Mouse (Mus musculus) spleen, adult 18-20 months (tissue): Measurements from ENCODE around the gene Tmem205.
A peak's percentile ranks its signal among the peaks of the same experiment; 100 is the strongest.

ENCODE experiments used
- DNase-seq, 2 experiments: peaks; one replicate each; pipeline ENCODE4 v3.0.0; 2022; ENCODE audit warnings: mixed read lengths in 2 of 2

Gene Tmem205

GRCm38 (mm10) chr9:21927208-21927753, at the start of gene Tmem205, which contains the start of gene Ccdc159:
Gene Tmem205 (minus strand): TSS chr9:21927556.
Gene Ccdc159 (plus strand): TSS chr9:21927471.
- peak; percentile 24 to 35 for DNase-seq

- DNase-seq, result no peak
Observed at GRCm38 (mm10) chr9:21976626-21977175, 49.3 kb upstream of the Tmem205 start.

- DNase-seq, result no peak
Observed at GRCm38 (mm10) chr9:21969304-21969703, 41.9 kb upstream of the Tmem205 start.

DNA sequence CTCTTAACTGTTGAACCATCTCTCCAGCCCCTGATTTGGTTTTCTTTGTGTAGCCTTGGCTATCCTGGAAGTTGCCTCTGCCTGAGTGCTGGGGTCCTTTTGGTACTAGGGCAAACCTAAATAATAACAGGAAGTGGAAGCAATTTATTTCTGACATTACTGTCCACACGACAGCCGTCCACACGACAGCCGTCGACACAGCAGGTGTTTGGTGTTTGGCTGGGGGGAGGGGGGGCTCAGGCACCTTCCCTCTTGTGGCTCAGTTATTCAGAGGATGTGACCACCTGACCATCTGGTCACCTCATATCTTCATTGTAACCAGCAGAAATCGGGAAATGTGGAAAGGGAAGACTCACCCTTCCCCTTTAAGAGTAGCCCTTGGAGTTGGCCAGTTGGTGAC, 41.5 kb upstream of the Tmem205 start:
- DNase-seq, result no peak

DNA sequence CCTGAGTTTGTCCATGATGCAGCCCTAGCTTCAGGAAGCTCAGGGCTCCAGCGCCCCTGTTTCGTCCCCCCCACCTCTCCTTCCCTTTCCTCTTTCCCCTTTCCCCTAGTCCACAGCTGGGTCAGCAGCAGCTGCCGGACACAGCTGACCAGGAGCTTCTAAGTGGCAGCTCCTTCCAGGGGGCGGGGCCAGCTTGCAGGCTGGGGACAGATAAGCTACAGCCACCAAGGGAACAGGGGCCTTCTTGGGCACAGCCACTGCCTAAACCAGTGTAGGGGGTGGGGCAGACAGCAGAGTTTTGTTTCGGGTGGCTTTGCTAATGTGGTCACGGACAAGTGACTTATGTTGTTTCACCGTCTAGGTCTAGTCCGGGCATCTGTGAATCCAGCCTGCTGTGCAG, 36.1 kb upstream of the Tmem205 start, which contains the start of gene Epor:
Epor (minus strand) TSS at position 90 of the 400 bp plus-strand sequence.
- DNase-seq, result no peak

DNA sequence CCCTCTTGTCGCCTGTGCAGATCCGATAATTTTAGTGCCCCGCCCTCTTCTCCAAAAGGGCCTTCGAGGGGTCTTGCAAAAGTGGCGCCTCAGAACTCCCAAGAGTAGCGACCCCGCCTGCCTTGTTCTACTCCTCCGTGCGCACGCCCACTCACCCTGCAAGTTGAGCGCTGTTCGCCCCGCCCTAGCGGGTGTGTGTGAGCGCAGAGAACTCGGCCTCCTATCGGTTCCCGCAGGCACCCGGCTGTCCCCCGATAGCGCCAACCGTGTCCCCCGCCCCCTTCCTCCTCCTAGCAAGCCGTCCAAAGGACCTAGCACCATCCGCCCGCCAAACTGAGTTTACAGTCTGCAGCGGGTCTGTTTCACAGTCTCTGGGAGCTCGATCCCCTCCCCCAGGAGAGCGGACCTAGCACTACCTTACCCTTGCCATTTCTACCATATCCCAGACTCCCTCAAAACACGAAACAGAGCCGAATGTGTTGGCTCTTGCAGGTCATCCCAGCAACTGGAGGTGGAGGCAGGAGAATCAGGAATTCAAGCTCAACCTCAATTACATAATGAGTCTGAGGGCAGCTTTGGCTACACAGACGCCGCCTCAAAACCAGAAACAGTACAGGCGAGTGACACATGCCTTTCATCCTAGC, 35.2 kb upstream of the Tmem205 start:
- peak; percentile 25 to 39 for DNase-seq

DNA sequence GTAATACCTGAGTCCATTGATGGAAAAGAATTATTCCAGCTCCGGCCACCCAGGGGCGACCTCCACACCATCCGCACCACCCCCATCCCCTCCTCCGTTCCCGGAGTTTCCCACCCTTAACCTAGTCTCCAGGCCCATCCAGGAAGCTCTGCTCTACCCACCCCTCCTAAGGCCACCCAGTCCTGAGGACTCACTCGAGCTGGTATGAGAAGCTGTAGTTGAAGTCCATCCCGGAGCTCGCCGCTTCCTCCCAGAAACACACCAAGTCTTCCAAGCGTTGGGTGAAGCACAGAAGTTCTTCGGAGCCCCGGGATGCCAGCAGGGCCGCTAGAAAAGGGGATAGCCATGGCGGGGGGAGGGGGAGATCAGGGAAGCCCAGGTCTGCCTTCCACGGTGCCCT, 34.7 kb upstream of the Tmem205 start:
- no peak for DNase-seq

DNA sequence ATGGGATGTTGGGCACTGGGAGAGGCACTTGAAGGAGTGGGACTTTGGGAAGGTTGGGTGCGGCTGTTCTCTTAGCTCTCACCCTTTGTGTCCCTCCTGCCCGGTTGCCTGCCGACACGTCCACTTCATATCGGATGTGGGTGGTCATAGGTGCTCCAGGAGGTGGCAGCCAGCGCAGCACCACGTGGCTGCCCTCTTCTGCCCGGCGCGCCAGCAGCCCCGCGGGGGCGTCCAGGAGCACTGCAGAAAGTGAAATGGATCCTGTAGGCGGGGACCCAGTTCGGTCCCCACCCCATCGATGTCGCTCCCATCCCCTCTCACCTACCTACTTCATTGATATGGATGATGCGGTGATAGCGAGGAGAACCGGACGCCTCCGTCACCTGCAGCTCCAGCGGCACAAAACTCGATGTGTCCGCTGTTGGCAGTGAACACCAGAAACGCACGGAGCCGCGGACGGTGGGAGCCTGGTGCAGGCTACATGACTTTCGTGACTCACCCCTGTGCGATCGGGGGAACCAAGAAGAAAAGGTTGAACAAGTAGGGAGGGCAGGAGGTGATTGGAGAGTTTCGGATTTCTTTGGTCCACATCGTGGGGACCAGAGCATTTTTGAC, 34.1 kb upstream of the Tmem205 start:
- no peak for DNase-seq

DNA sequence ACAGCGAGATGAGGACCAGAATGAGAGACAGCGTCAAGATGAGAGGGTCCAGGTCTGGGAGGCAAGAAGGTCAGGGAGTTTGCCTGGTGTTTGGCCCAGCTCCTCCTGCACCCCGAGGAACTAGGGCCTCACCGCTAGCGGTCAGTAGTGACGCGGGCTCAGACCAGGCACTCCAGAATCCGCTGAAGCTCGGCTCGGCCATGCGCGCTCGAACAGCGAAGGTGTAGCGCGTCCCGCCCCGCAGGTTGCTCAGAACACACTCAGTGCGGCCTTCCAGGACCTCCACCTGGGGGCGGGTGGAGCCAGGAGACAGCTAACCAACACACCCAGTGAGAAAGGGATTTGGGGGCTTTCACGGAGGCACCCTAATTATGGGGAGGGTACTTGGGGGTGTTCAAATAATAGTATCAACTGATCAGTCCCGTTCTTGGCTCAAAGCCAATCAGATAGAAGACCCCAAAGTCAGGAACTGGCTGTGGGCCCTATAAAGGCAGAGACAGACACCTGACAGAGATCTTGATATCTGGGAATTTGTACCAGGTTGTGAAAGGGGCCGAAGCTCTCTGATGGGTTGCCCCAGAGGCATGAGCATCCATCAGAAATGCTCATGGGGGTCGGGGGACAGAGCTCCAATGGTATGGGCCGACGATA, 33.3 kb upstream of the Tmem205 start:
- DNase-seq, result no peak

DNA sequence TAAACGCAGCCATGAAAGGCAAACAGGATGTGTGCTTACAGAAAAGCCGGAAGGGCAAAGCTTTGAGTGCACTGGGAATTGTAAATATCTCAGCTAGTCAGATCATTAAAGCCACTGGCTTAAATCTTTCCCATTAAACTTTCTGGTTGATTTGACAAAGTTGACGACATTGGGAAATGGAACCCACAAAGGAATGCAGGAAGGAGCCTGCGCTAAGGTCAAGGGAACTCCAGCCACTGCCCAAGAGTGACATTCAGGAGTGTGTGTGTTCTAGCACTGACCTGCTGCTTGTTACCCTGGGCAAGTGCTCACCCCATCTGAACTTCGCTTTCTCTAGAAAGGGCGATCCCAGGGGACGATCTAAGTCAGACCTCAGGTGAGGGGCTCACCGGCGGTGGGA, 32.8 kb upstream of the Tmem205 start:
- DNase-seq, result no peak

GRCm38 (mm10) chr9:21959244-21959643, 31.9 kb upstream of the Tmem205 start:
- DNase-seq, result no peak

- no peak for DNase-seq
Observed at GRCm38 (mm10) chr9:21958372-21958771, 31.0 kb upstream of the Tmem205 start.

DNA sequence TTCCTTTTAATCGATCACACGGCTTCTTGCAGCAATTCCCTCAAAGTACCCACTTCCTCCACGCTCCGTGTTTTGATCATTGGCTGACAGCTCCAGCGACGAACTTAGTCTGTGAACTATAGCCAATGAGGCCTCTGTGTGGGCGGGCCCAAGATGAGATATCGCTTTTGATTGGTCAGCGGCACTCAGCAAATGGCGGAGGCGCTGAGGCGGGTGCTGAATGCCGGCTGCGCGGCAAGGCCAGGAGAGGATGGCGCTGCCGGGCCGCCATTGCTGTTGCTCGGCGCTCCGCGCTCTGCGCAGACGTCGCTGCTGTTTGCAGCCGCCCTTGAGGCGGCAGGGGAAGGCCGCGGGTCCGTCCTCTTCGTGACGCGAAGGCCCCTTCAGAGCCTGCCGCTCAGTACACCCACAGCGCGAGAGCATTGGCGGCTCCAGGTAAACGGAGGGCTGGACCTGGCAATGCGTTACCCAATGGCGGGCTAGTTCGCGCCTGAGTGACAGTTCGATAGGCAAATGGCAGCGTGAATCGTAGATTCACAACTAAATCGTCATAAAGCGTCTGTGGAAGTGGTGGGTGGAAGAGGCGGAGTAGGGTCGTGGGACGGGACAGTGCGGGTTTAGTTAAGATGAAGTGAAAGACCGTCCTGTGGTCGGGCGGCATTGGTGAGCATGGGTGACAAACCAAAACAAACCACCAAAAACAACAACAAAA, 28.4 kb upstream of the Tmem205 start, which contains the start of gene Swsap1:
Swsap1 (plus strand) TSS at position 186 of the 712 bp plus-strand sequence.
- peak; percentile 96 to 97 for DNase-seq

DNA sequence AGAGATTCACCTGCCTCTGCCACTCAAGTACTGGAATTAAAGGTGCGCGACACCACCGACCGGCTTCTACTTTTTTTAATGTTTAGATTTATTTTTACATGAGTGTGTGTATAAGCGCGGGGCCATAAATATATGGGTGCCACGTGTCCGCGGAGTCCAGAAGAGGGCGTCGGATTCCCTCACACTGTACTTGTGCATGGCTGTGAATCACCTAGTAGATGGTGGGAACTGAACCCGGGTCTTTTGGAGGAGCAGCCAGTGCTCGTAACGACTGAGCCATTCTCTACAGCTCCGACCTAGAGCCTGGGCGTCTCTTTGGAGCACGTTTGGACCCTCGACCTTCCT, 27.8 kb upstream of the Tmem205 start:
- DNase-seq, result no peak

DNA sequence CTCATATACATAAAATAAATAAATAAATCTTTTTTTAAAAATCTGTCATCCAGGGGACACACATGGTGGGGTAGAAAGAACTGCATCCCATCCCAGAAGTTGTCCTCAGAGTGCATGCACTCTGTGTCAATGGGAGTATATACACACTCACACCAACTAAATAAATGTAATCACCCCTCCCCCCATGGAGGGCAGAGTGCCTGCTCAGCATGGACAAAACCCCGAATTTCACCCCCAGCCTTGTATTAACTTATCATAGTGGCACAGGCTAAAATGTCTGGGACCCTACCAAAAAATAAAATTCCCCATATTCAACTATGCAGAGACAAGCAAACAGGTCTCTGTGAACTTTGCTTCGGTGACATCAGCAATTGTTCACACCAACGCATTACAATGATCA, 27.3 kb upstream of the Tmem205 start:
- DNase-seq, result no peak

DNA sequence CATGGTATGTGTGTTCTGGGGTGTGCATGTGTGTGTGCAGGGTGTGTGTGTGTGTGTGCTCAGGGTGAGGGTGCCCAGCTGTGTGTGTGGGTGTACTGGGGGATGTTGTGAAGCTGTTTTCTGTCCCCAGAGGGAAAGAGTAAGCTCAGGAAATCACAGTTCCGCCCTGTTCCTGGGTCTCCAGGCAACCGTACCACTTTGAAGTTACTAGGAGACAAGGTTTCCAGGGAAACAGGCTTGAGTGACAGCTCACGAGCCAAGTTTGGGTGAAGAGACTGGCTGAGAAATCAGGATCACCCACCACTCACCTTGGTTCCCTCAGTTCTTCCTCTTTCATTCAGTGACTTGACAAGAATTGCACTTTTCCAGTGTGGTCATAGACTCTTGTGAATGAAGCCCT, 26.2 kb upstream of the Tmem205 start:
- no peak for DNase-seq

DNA sequence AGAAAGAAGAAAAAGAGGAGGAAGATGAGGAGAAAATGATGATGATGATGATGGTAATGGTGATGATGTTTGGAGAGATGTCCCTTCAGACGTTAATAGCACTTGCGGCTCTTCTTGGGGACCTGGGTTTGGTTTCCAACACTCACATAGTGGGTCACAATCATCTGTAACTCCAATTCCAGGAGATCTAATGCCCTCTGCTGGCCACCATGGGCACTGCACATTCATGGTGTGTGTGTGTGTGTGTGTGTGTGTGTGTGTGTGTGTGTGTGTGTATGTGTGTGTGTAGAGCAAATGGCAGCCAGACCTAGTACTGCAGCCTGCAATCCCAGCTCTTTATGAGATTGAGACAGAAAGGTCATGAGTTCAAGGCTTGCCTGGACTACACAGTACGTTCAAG, 24.6 kb upstream of the Tmem205 start:
- no peak for DNase-seq

- peak in 1 of 2 experiments; percentile 63 for DNase-seq
Observed at GRCm38 (mm10) chr9:21950322-21950721, 23.0 kb upstream of the Tmem205 start.

DNA sequence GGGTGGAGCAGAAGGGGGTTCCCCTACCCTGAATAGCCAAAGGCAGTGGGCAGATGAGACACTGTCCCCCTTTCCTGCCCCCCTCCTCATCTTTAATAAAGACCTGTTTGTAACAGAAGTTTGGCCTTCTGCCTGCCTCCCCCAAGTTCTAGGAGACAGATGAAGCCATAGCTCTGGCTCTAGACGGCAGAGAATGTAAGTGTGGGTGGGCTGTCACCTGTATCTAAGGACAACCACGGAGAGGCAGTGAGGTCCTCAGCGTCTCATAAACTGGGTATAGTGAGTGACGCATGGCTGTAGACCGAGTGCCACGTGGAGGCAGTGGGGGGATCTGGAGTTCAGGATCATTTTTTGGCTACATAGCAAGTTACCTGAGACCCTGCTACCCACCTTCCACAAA, 21.4 kb upstream of the Tmem205 start:
- DNase-seq, result no peak

DNA sequence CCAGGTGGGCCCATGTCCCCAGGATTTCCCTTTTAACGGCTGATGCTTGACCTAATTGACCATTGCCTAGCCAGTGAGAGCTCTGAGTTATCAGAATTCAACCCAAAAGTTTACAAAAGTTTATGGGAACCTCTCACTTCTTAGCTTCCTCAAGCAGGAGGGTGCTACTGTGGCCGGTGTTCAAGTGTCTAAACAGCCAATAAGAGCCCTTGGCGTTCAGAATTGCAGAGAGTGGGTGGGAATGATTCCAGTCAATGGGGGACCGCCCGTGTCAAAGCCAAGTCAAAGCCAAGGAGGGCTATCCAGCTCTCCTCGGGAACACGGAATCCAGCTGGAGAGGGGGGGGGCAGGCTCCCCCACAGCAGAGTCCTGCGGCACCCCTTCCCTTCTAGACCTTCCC, 20.8 kb upstream of the Tmem205 start:
- no peak for DNase-seq

DNA sequence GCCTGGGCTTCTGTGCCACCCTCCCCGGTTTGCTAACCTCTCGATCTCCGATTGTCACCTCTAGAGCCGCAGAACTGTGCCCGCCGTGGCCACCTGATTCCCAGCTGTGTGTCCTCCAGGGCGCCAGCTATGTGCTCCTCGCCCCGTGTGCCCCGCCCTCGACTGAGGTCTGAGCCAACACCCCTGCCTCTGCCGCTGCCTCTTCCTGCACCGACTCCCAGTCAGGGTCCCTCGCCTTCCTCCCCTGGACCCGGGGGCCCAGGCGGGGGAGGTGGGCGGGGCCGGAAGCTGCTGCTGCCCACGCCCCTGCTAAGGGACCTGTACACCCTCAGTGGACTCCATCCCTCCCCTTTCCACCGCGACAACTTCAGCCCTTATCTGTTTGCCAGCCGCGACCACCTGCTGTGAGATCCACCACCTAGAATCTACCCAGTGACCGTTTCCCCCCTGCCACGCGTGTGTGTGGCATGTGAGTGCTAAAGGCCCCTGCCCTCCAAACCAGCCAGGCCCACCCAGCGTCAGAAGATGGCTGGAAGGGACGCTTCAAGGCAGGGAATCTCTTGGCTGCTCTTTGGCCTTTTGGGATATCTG, 20.3 kb upstream of the Tmem205 start:
- no peak for DNase-seq

GRCm38 (mm10) chr9:21944267-21944666, 16.9 kb upstream of the Tmem205 start:
- no peak for DNase-seq

- DNase-seq, result no peak
Observed at GRCm38 (mm10) chr9:21943638-21944037, 16.3 kb upstream of the Tmem205 start.
